Mouse (Mus musculus) ES-E14 (cell line): ENCODE data around the gene Slc45a1.

Experiments
- ZC3H11A ChIP-seq: IDR thresholded peaks from 2 replicates; pipeline ENCODE4 v1.6.1; 2012; ENCODE audit warnings: low read depth, mild to moderate bottlenecking, inconsistent platforms, low read length, borderline replicate concordance
- ZNF384 ChIP-seq: IDR thresholded peaks from 2 replicates; pipeline ENCODE4 v1.6.1; 2012; ENCODE audit warnings: low read depth, low read length, inconsistent platforms

GRCm38 (mm10) chr4:150653072-150653599 is 1.2 kb upstream of the Slc45a1 start:
- TF ChIP-seq ZNF384: no peak
- TF ChIP-seq ZC3H11A: no peak
